Mouse (Mus musculus): Measurements from ENCODE around the gene Igsf8. TPM values are rescaled to one million over a fixed set of nuclear protein-coding genes. Genes with fewer than 3 reads are reported as not detected.

Igsf8 gene
- 10 to 100 TPM; 18.8 to 25.1 TPM for total RNA-seq (2023)

DNA sequence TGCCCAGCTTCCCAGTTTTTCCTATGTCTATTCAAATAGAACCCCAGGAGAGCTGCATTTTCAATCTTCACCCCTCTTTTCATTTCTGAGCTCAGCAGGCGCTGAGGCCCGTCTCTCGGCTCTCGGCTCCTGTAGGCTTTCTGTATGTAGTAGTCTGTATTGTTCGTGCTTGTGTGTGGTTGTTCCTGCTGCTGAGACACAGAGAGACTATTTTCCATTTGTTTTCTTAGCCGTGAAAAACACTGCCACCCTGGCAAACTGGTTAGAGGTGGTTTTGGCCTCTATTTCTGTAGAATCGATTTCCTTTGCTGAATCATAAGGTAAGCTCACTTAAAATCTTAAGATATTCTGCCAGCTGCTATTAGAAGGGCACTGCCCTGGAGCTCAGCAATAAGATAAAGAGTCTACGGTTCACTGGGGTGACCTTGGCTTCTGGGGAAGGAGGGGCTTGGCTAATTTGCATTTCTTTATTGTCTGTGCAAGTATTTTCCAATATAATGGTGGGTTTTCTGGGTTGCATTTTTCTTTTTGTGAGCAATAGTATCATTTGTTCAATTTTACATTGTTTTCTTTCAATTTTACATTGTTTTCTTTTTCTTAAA, at the start of gene Igsf8:
Igsf8 (plus strand) TSS at position 165 of the 602 bp plus-strand sequence.

GRCm38 (mm10) chr1:172219451-172220406, 41.7 kb upstream of the Igsf8 start, which contains the start of gene Casq1:
Casq1 (minus strand) TSS chr1:172219868.

DNA sequence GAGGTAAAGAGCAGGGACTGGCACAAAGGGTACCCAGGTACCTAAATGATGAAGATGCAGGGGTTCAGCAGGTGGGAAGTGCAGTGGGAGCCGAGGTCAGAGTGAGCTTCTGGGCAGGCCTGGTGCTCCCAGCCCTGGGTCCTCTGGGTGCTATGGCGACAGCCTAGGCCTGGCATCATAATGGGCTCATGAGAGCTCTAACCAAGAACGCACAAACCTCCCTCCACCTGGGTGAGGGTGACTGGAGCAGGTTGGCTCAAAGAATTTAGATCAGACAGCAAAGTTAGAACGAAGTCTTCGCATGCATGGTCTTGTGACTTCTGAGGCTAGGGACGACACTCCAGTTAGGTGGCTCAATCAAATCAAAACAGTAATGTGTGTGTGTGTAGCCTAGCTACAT, 3.1 kb upstream of the Igsf8 start, which contains the start of gene Atp1a4:
Atp1a4 (minus strand) TSS at position 101 of the 400 bp plus-strand sequence.

DNA sequence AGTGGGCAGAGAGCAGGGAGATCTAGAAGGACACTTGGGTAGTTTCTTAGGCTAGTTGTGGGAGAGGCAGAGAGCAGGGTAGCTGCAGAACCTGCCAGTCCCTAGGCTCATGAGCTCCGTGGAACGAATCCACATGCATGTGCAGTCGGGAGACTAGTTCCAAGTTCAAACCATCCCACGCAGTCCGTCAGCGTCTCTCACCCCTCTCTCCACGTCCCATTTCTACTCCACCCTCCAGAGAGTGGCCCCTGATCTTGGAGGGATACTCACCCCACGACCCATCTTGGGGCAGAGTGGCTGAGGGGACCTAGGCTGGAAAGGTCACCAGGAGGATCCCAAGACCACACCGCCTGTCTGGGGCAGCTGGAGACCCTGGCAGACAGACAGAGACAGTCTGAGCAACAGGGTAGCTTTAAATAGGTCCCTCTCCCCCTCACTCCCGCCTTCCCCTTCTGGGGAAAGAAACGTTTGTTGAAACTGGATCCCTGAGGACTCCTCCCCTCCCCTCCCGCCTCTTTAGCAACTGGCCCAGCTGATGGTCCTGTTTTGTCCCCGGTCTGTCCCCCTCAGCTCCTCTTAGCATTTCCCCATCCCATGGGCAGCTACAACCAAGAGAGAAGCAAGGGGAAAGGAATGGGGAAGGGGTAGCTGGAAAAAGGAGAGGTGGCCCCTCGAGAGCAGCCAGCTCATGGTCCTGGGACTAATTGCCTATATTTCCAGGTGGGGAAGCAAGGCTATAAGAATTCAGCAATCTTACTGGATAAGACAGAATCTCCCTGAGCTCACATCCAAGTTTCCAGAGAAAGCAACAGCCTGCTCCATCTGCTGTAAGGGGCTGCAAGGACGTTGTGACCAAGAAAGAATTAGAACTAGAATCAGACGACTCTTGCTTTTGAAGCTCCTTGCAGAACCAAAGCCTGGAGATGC, 36.4 kb downstream of the Igsf8 start, which contains the start of gene Atp1a2:
Atp1a2 (minus strand) TSS at position 454 of the 927 bp plus-strand sequence.

DNA sequence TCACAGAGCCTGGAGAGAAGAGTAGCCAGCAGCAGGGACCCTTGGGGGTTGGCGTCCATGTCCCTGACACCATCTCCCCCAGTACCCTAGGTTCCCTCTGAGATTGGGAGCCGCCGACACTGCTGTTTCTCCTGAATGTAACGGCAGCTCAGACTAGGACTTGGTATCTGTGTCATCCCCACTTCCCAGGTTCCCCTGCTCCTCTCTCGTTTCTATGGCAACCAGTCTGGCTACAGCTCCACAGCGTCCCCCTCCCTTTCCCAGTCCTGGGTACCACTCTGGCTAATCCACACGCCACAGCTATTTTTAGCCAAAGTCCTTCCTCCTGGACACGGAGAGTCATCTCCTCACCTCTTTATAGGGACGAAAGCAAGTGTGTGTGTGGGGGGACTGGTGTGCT, 67.7 kb downstream of the Igsf8 start, which contains the start of gene Kcnj9:
Kcnj9 (minus strand) TSS at position 188 of the 400 bp plus-strand sequence.

DNA sequence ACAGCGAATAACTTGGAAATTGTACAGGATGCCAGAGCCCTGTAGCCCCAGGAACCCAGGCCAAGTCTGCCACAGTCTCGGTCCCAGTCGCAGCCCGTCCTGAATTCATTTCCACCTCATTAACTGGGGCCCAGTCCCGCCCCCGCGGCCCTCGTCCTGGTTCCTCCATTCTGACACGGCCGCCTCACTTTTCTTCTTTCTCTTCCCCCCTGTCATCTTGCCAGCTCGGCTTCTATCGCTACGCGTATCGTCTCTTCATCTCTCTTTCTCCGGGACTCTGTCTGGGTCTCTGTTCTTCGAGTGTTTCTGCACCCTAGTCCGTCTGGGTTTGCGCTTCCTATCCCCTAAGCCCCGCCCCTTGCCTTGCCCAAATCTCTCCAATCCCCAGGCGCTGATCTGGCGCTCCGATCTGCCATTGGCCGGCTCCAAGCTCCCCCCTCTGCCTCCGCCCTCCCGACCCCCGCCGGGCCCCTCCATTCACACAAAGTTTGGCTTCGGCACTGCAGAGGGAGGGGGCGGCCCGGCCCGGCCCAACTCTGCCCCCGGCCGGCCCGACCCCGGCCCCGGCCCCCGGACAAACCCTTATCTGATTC, 79.4 kb downstream of the Igsf8 start, which contains the start of gene Kcnj10:
Kcnj10 (plus strand) TSS at position 482 of the 593 bp plus-strand sequence.

Other genes starting within 250 kb of the Igsf8 start
- gene Vangl2, start 233.2 kb upstream of the Igsf8 start, total RNA-seq (2023) = 1 to 10 TPM in 1 of 2 experiments, under 1 TPM in 1; 0.82 to 1.9 TPM
- gene Nhlh1, start 204.1 kb upstream of the Igsf8 start, total RNA-seq (2023) = not detected
- gene Copa, start 179.1 kb upstream of the Igsf8 start, total RNA-seq (2023) = 100 to 1,000 TPM; 114 to 133 TPM
- 10 to 100 TPM; 78.7 to 87.7 TPM for gene Ncstn, start 178.8 kb upstream of the Igsf8 start, total RNA-seq (2023)
- 10 to 100 TPM; 29.9 to 31.7 TPM for gene Pex19, start 134.9 kb upstream of the Igsf8 start, total RNA-seq (2023)
- gene Dcaf8, start 113.6 kb upstream of the Igsf8 start, total RNA-seq (2023) = 10 to 100 TPM; 51.5 to 52.9 TPM
- 1 to 10 TPM; 6.0 to 9.3 TPM for gene Pea15a, start 54.8 kb upstream of the Igsf8 start, total RNA-seq (2023)
- gene Casq1, start 41.8 kb upstream of the Igsf8 start, total RNA-seq (2023) = not detected
- gene Atp1a4, start 3.2 kb upstream of the Igsf8 start, total RNA-seq (2023) = not detected
- gene Atp1a2, start 36.4 kb downstream of the Igsf8 start, total RNA-seq (2023) = not detected
- gene Kcnj9, start 67.7 kb downstream of the Igsf8 start, total RNA-seq (2023) = not detected
- 1 to 10 TPM; 1.4 to 2.9 TPM for gene Kcnj10, start 79.6 kb downstream of the Igsf8 start, total RNA-seq (2023)
- 10 to 100 TPM; 15.2 to 17.0 TPM for gene Pigm, start 114.9 kb downstream of the Igsf8 start, total RNA-seq (2023)
- gene Slamf9, start 213.7 kb downstream of the Igsf8 start, total RNA-seq (2023) = 1 to 10 TPM in 1 of 2 experiments, under 1 TPM in 1; 0.27 to 1.1 TPM
- gene Igsf9, start 220.1 kb downstream of the Igsf8 start, total RNA-seq (2023) = under 1 TPM; 0.58 to 0.88 TPM
- gene Tagln2, start 238.4 kb downstream of the Igsf8 start, total RNA-seq (2023) = 100 to 1,000 TPM; 207 to 231 TPM

Measured in neutrophil, adult 59 days (primary cell).